ENCODE assay signal across 28 mouse cellular contexts in genomic region chr7:99419311-99419710, GRCm38 (mm10). TPM values are rescaled to one million over a fixed set of nuclear protein-coding genes. Genes with fewer than 3 reads are reported as not detected.
A peak's percentile ranks its signal among the peaks of the same experiment; 100 is the strongest.
DNase-seq lines count a peak whose midpoint lies in the region; TF ChIP-seq lines count a peak whose summit lies in the region.
"Had no signal": no experiment of that assay in that cellular context is flagged by ENCODE, and none has a peak within 500 bp of the region (broad histone marks: within the 10 kb centered on the region; RNA-seq: fewer than 3 reads in every experiment).

No protein-coding gene starts in this region.

- peak overlapping the region; percentile 83 for H3K27ac ChIP-seq in gastrocnemius, adult 2 months
- H3K27ac ChIP-seq in embryonic facial prominence, embryonic 10.5 days (replicated peaks): 0 out of 2 replicates have a peak overlapping the region, but pooled peaks have one; percentile 41
- H3K27ac ChIP-seq: embryonic facial prominence, embryonic 13.5 days; forebrain, embryonic 12.5 days; heart, adult 2 months; heart, embryonic 10.5 days; heart, embryonic 13.5 days; hindbrain, embryonic 13.5 days; hindbrain, postnatal 0 days had no signal

- no peaks in the 10 kb centered on the region for H3K9me3 ChIP-seq in embryonic facial prominence, embryonic 10.5 days
- H3K9me3 ChIP-seq: embryonic facial prominence, embryonic 13.5 days; forebrain, embryonic 12.5 days; G1E; heart, embryonic 10.5 days; heart, embryonic 13.5 days; hindbrain, embryonic 13.5 days had no signal

- no peaks in the 10 kb centered on the region for H3K27me3 ChIP-seq in embryonic facial prominence, embryonic 10.5 days (replicated peaks; ENCODE audit: low read depth, poor library complexity, severe bottlenecking)
- H3K27me3 ChIP-seq: CH12.LX; embryonic facial prominence, embryonic 13.5 days; forebrain, embryonic 12.5 days; heart, embryonic 13.5 days; hindbrain, embryonic 13.5 days; Patski had no signal

- peak; percentile 73 for DNase-seq in gastrocnemius, adult 2 months
- DNase-seq in gastrocnemius, postnatal 10 days: no peak
- DNase-seq in heart, adult 11 months: peak; percentile 89
- DNase-seq in heart, postnatal 36 days: no peak
- no peak for DNase-seq in embryonic facial prominence, embryonic 10.5 days (ENCODE audit: low spot score)
- peak; percentile 82 for DNase-seq in skeletal muscle tissue, adult 2 months (ENCODE audit: low read depth, low spot score)
- no peak for DNase-seq in adipocyte (ENCODE audit: low spot score)
- DNase-seq: adrenal gland, adult 2 months; B cell, adult 2 months; cerebellum, adult 11 months; cerebellum, adult 2 months; cerebellum, adult 9-11 months; cerebellum, postnatal 25 days; heart, adult 2 months; heart, postnatal 14 days; kidney, adult 18-20 months had no signal

- 69% methylated on average over 3 of the region's 3 CpGs for WGBS in embryonic facial prominence, embryonic 10.5 days

- no peak for TF ChIP-seq CTCF in gastrocnemius, adult 2 months (IDR thresholded peaks at IDR 0.05)

- H3K4me1 ChIP-seq in embryonic facial prominence, embryonic 10.5 days: peaks cover 39% of the 10 kb centered on the region

- intact Hi-C loops in gastrocnemius, adult 2 months (cut with DNase I): loop anchor here (5.0 kb wide), 1 partner anchor 37 kb away; the partner anchor contains the start of gene Gdpd5
- intact Hi-C loops in heart, postnatal 36 days (cut with DNase I): no loop called here

- H3K36me3 ChIP-seq in embryonic facial prominence, embryonic 10.5 days (replicated peaks): peaks cover 15% of the 10 kb centered on the region
- H3K36me3 ChIP-seq: embryonic facial prominence, embryonic 13.5 days; G1E had no signal

- H3K4me3 ChIP-seq in gastrocnemius, adult 2 months: no peak overlapping the region
- no peak overlapping the region for H3K4me3 ChIP-seq in embryonic facial prominence, embryonic 10.5 days
- H3K4me3 ChIP-seq: embryonic facial prominence, embryonic 13.5 days; erythroblast, embryonic 14.5 days; forebrain, embryonic 12.5 days; heart, adult 2 months; heart, embryonic 10.5 days; heart, embryonic 13.5 days; hindbrain, embryonic 13.5 days had no signal

RNA-seq across cellular contexts. Expression of gene Gdpd5, which starts 38.1 kb away (rescaled TPM):
- total RNA-seq in gastrocnemius, adult 2 months (2021): 1 to 10 TPM; 5.4 to 6.7 TPM
- total RNA-seq in gastrocnemius, postnatal 10 days (2021): 1 to 10 TPM; 8.2 to 9.8 TPM
- total RNA-seq in heart, postnatal 36 days (2021): 10 to 100 TPM; 22.6 to 23.2 TPM
- polyA plus RNA-seq in embryonic facial prominence, embryonic 10.5 days (2016; fragmentation: Nextera tagmentation; extraction: Ambion mirVana): 21.4 TPM in 2 replicates
- total RNA-seq: common myeloid progenitor, adult 5-6 weeks had no signal

RNA-seq across cellular contexts. Expression of gene Klhl35, which starts 46.5 kb away (rescaled TPM):
- not detected for total RNA-seq in gastrocnemius, adult 2 months (2021)
- total RNA-seq in gastrocnemius, postnatal 10 days (2021): under 1 TPM; 0.14 to 0.38 TPM
- not detected for total RNA-seq in heart, postnatal 36 days (2021)
- 1.4 and 2.3 TPM in 2 replicates for polyA plus RNA-seq in embryonic facial prominence, embryonic 10.5 days (2016; fragmentation: Nextera tagmentation; extraction: Ambion mirVana)
- total RNA-seq: CH12.LX; common myeloid progenitor, adult 5-6 weeks; G1E; hematopoietic stem cell, adult 5-6 weeks had no signal
- polyA plus RNA-seq: erythroblast, embryonic 14.5 days; G1E had no signal

Comparison
In these comparisons a context has a peak if more than half of its experiments do, and no peak if none do; other contexts are left out.
1. DNase-seq: peak in gastrocnemius, adult 2 months (single experiment), heart, adult 11 months (single experiment) and skeletal muscle tissue, adult 2 months (single experiment); none in gastrocnemius, postnatal 10 days (single experiment), heart, postnatal 36 days (0 of 2), embryonic facial prominence, embryonic 10.5 days (single experiment) and adipocyte (single experiment).